Mouse (Mus musculus): ENCODE data around the gene Eef1akmt2.

The Eef1akmt2 gene

DNA sequence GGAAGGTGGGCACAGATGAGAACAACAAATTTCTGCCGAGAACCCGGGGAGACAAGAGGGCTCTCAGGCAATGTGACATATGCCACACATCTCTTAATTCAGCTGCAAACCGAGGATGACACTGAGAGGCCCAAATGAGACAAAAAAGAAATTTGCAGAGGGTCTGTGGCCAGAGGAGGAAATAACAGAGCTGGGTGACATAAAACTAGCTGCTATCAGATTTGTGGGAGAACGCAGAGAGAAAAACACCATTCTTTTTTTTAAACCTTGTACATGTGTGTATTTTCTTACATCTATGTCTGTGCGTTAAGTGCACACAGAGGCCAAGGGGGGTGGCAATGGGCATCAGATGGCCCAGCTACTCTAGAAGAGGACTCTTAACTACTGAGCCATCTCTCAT is 57.3 kb downstream of the Eef1akmt2 start:
- no peak for ATAC-seq (ENCODE audit: insufficient number of reproducible peaks, low FRiP score, low TSS enrichment)

DNA sequence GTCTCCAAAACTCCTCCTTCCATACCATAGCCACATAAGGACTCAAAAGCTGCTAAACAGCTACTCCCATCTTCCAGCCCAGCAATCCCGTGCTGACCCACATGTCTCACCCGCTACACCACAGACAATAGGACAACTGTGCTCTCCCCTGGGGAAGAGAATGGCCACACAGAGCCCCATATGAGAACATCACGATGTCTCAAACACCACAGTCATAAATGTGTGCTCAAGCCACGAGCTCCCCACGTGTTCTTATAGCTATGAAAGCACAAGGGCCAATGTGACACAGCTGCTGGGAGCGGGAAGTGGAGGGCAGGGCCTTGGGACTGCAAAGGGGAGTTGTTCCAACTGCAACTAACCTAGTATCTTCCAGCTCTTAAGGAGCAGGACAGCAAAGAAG is 59.0 kb downstream of the Eef1akmt2 start:
- no peak for ATAC-seq (ENCODE audit: insufficient number of reproducible peaks, low FRiP score, low TSS enrichment)

DNA sequence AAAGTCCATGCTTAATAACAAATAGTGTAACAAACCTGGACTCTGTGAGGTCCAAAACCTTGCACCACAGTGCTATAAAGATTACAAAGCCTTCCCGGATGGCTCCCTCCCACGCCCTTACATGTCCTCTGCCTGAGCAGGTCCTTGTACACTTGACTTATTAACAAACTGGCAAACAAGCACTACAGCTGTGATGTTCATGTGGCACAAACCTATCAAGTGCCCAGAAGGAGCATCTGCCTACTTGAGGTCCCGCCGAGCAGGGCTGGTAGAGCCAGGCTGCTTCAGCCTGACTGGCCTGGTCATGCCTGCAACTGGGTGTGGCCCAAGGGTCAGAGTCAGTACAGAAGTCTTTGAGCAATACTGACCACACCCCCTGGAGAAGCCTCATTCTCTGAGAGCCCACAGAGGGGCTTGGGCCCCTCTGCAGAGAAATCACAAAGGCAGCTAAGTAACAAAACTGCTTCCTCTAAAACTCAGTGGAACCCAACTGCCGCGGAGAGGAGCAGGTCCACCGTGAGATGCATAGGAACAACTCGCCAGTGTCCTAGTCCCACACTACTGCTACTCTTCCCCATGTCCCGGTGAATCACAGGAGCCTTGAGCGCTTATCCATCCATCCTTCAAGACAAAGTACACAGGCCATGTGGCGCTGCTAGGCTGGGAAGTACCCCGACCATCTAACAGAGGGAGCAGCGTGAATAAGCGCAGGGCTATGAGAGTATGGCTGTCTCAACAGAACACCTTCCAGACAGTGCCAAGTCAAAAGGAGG is 61.8 kb downstream of the Eef1akmt2 start:
- ATAC-seq (ENCODE audit: insufficient number of reproducible peaks, low FRiP score, low TSS enrichment), result no peak

DNA sequence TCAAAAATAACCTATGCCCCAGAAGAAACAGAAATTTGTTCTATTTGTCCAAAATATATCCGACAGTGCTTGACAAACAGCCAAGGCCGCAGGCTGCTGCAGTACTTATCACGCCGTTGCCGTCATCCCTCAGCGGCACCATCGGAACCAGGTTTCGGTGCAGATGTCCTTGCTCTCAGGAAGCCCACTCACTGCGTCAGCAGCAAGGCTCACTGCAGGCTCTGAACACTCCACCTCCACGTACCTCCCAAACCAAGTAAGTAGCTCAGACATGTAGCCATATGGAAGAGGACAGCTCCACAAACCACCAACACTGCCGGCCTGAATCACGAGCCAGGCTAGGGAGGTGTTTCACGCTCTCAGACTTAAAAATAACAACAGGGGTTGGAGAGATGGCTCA is 63.6 kb downstream of the Eef1akmt2 start:
- ATAC-seq (ENCODE audit: insufficient number of reproducible peaks, low FRiP score, low TSS enrichment), result no peak

DNA sequence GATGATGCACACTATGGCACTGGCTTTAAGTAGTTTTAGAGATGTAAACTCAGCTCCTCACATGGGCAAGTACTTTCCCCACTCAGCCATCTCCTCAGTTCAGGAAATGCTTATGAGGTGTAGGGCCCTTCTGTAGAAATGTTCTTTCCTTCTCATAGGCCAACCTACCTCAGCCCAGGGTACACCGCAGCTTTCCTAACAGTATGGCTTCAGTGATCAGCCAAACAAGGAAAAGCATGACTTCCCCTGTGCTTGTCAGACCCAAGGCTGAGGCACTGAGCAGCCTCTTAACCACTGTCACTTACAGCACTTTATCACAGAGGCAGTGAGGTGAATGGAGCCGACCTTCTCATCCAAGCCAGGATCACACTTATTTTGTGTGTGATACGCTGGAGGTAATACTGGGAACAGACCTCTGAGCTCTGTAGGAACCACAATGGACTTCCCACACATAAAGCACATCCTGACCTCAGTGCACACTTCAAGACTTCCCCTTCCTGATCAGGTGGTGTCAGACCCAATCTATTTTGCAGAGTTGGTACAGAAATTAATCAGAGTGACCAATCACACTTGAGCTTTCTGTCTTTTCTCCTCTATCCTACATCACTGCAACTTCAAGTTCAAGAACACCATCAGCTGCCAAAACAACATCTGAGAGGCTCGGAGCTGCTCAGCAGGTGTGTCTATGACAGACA is 64.8 kb downstream of the Eef1akmt2 start:
- no peak for ATAC-seq (ENCODE audit: insufficient number of reproducible peaks, low FRiP score, low TSS enrichment)

DNA sequence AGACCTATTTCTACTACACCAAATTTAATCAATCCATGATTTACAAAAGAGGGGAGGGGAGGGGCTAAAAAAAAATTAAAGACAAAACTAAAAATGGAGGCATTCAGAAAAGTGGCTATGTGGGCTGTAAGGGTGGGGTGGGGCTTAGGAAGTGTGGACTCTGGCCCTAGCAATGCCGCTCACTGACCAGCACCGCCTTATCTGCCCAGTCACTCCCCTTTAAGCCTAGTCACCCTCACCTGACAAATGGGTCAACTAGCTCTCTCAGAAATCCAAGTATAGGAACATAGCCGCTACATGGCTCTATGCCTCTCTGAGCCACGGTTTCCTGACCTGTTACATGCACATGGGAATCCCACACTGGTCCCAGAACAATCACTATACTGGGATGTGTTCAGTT is 65.5 kb downstream of the Eef1akmt2 start:
- no peak for ATAC-seq (ENCODE audit: insufficient number of reproducible peaks, low FRiP score, low TSS enrichment)

DNA sequence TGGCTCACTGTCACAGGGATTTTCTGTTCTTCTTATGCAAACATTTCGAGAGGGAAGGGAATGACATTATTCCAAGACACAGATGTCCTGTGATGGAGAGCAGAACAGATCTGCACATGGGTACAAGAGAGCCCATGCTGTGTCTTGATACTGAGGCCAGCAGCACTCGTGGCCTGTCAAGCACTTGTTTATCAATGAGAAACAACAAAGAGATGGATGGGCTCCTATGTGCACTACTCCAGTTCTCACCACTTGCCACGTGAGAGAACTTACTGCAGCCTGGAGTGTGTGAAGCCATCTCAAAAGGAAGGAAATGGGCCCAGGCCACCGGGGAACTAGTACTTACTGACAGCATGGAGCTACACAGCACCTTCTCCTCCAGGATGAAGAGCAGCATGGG is 66.0 kb downstream of the Eef1akmt2 start:
- no peak for ATAC-seq (ENCODE audit: insufficient number of reproducible peaks, low FRiP score, low TSS enrichment)

DNA sequence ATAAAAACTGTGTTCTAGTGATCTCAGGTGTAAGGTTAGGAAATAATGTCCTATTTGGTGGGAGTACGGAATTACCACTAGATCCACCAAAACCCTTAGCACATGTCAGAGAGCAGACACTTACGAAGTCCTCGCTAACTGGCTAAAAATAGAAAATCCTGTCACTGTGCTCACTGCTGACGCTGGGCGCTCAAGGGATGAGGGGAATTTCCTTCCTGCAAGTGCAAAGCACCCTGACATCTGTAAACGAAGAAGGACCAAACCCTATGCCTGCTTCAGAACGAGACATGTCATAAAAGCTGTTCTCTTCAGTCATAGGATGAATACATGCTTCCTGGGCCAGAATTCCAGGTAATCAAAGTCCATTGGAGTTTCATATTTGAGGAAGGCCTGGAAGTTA is 66.5 kb downstream of the Eef1akmt2 start:
- ATAC-seq (ENCODE audit: insufficient number of reproducible peaks, low FRiP score, low TSS enrichment), result no peak

DNA sequence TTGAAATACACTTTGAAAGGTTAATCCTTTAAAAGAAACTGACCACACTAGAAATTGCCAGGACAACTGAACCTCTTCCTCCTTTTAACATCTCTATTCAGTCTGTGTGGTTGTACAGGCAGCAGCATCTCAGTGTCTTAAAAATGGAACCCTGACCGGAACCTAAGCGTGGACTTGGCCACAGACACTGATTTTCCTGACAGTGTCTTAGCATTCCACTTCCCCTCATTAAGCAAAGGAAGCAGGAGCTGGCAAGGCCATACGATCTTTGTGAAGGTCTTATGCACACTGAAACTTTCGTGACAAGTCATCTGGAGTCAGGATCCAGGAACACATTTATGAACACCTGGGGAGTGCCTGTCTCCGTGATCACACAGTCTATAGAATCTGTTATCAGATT is 68.4 kb downstream of the Eef1akmt2 start:
- ATAC-seq (ENCODE audit: insufficient number of reproducible peaks, low FRiP score, low TSS enrichment), result no peak

DNA sequence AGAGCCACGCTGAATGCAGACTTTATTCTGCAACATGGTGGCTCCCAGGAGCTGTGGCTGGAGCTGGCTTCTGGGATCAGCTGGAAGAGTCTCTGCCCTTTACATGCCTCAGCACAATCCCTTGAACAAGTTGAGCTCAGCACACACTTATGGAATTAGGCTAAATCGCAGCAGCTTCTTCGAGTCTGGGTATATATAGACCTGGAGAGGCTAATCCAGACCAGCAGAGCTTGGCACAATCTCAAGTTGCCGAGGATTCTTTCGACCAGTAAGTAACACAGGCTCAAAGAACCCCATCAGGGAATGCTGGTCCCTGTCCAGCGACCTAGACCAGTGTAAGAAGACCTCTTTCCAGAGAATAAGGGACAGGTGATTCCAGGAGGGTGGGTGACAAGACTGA is 70.6 kb downstream of the Eef1akmt2 start:
- ATAC-seq (ENCODE audit: insufficient number of reproducible peaks, low FRiP score, low TSS enrichment), result no peak

DNA sequence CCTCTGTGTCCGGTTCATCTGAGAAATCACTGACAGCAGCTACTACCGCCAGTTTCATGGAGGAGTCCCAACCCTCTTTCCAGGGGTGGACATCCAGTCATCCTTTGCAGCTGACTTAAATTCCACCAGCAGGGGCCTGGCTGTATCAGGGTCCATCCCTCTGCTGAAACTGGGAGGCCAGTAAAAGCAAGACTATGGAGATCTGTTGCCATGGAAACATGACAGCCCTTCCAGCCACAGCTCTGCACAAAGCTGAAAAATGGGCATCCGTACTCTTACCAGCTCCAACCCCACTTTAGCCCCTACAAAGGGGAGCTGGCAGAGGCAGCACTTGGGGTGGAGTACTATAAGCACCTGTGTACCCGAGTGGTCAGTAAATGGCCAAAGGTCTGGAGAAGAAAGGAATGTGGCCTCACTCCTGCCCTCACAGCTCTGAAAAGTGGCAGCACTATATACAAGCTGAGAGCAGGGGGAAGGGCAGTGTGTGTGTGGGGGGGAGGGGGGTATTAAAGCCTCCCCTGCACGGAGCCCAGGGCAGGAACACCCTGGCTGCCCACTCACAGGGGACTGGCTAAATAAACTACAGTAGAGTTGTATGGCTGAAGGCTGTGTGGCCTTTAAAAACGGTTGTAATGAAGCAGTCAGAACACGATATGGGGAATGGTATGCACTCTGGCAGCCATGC is 71.2 kb downstream of the Eef1akmt2 start:
- ATAC-seq (ENCODE audit: insufficient number of reproducible peaks, low FRiP score, low TSS enrichment), result no peak

DNA sequence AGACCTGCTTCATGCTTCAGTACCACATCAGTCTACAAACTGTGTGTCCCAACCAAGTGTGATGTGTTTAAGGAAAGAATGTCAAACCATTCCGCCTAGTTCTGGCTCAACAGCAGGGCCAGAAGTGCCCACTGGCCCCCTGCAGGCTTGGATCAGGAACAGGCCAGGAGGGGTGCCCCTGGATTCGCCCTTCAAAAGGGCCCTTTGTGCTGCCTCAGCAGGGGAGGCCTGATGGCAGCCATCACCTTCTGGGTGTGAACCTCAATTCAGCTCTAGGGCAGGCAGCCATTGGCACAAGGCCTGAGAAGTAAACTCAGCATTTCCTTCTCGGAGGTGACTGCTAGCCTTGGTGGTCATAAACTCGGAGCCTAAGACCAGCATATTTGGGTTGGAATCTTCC is 71.9 kb downstream of the Eef1akmt2 start:
- ATAC-seq (ENCODE audit: insufficient number of reproducible peaks, low FRiP score, low TSS enrichment), result no peak

DNA sequence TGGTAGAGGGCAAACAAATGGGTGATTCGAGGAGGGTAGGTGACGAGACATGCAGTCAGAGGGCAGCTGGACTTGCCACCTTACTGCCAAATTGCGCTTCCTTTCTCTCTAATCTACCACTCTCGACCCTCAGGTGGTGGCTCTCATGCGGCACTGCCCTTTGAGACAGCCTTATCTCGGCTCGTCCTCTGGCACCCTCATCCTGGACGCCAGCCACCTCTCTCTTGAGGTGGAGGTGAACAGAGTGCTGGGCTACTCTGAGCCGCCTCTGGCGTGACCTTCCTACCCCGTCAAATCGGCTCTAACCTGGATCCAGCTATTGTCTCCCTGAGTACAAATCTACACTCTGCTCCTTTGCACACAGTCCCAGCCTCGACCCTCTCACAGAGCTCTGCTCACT is 73.8 kb downstream of the Eef1akmt2 start:
- ATAC-seq (ENCODE audit: insufficient number of reproducible peaks, low FRiP score, low TSS enrichment), result no peak

DNA sequence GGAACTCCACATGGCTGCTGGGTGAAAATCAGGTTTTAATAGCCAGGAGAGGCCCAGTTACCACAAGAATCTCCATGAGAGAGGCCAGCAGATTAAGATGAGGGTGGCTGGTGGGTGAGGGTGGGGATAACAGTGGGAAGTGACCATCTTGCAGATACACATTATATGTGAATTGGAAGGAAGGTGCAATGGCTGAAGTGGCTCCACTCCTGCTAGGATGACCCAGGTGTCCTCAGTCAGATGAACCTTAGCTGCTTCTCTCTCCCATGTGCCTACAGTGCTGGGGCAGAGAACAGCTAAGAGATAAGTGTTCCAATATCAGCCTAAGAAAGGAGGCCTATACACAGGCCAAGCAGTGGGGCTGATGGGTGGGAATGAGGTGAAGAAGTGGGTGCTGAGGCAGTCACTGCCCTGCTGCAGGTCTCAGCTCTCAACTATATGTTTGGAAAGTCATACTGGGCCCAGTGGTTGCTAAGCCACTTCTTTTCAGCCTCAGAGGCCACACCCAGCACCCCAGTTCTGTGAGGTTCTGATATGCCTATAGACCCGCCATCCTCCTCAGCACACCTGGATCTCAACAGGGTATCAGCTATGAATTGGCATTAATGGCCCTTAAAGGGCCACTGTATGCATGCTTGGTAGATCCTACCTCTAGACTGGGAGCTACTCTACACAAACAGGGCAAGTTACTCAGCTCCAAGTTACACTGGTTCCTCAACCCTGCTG is 74.6 kb downstream of the Eef1akmt2 start:
- ATAC-seq (ENCODE audit: insufficient number of reproducible peaks, low FRiP score, low TSS enrichment), result no peak
